Mouse (Mus musculus) midbrain, embryonic 11.5 days (tissue): ENCODE results near the gene Got1. TPM values are rescaled to one million over a fixed set of nuclear protein-coding genes. Genes with fewer than 3 reads are reported as not detected.

Experiments
- ATAC-seq: fragments of 200-750 bp; cut with Nextera tagmentation; 2 replicates; pipeline ENCODE4 v1.8.0; 2017; ENCODE audit warnings: moderate TSS enrichment, moderate library complexity; ENCODE audit not compliant: low FRiP score
- DNase-seq: peaks from one replicate; pipeline ENCODE4 v3.0.0; 2015; ENCODE audit warnings: low spot score; ENCODE audit errors: missing footprints
- H3K27ac ChIP-seq: fragments of 300-500 bp; sonication (generic); 2 replicates; pipeline ENCODE4 v1.5.1; 2014; ENCODE audit warnings: low read depth, low read length
- H3K27me3 ChIP-seq: fragments of 300-500 bp; sonication (generic); 2 replicates; pipeline ENCODE4 v1.6.1; 2014; ENCODE audit warnings: mild to moderate bottlenecking, low read length, moderate library complexity, mixed read lengths; ENCODE audit not compliant: control insufficient read depth, insufficient read depth
- H3K36me3 ChIP-seq: fragments of 300-500 bp; sonication (generic); 2 replicates; pipeline ENCODE4 v1.6.1; 2014; ENCODE audit warnings: mild to moderate bottlenecking, low read length, moderate library complexity, mixed read lengths; ENCODE audit not compliant: control insufficient read depth, insufficient read depth
- H3K4me1 ChIP-seq: fragments of 300-500 bp; sonication (generic); 2 replicates; pipeline ENCODE4 v1.6.1; 2014; ENCODE audit warnings: low read length; ENCODE audit not compliant: control insufficient read depth, insufficient read depth
- H3K4me2 ChIP-seq: fragments of 300-500 bp; sonication (generic); 2 replicates; pipeline ENCODE4 v1.6.1; 2014; ENCODE audit warnings: mild to moderate bottlenecking, moderate library complexity
- H3K4me3 ChIP-seq: fragments of 300-500 bp; sonication (generic); 2 replicates; pipeline ENCODE4 v1.5.1; 2014; ENCODE audit warnings: low read depth, low read length
- H3K9ac ChIP-seq: fragments of 300-500 bp; sonication (generic); 2 replicates; pipeline ENCODE4 v1.6.1; 2014; ENCODE audit warnings: low read length
- H3K9me3 ChIP-seq: fragments of 300-500 bp; sonication (generic); 2 replicates; pipeline ENCODE4 v1.6.1; 2016; ENCODE audit warnings: low read length; ENCODE audit not compliant: control insufficient read depth
- WGBS: fragments of 180-500 bp; shearing (Covaris S2); extraction: QIAGEN DNeasy Blood & Tissue Kit; methylation state at CpG from one replicate; pipeline ENCODE4 v1.1.7; 2014; 5-methylcytosine and 5-hydroxymethylcytosine counted together
- polyA plus RNA-seq: library from polyadenylated mRNA; unstranded; fragments of >200 nt; fragmentation: Nextera tagmentation; extraction: Ambion mirVana; gene quantifications from 2 replicates; pipeline ENCODE4 v1.2.1, GENCODE M21; 2014

Gene Got1
- 46.6 and 47.0 TPM in 2 replicates for polyA plus RNA-seq

GRCm38 (mm10) chr19:43524187-43525103 lies at the start of gene Got1:
Gene Got1, minus strand, starts transcription at chr19:43524605.
- no peaks in the 10 kb centered on the region for H3K27me3 ChIP-seq
- no peaks in the 10 kb centered on the region for H3K36me3 ChIP-seq
- peak; percentile 99 for DNase-seq
- under 1% methylated on average over 58 of the region's 58 CpGs for WGBS
- no peaks in the 10 kb centered on the region for H3K9me3 ChIP-seq
- H3K4me1 ChIP-seq = peaks cover 18% of the 10 kb centered on the region
- peak within 1 kb of the TSS; percentile 74 for H3K4me2 ChIP-seq
- peak within 1 kb of the TSS; percentile 79 for H3K9ac ChIP-seq
- ATAC-seq = peak; percentile 99
- H3K4me3 ChIP-seq = peak within 1 kb of the TSS; percentile 48
- no peak within 1 kb of the TSS; the same call in 1 of the 2 replicates for H3K27ac ChIP-seq

GRCm38 (mm10) chr19:43570831-43571790 lies 46.7 kb upstream of the Got1 start:
- Histone ChIP-seq H3K27ac (no peak overlapping the region), H3K4me3 (peak overlapping the region; percentile 36), H3K36me3 (no peaks in the 10 kb centered on the region), H3K9me3 (no peaks in the 10 kb centered on the region), H3K27me3 (peaks cover 31% of the 10 kb centered on the region), H3K9ac (peak overlapping the region; percentile 36; the same call in 1 of the 2 replicates), H3K4me1 (no peaks in the 10 kb centered on the region), H3K4me2 (peak overlapping the region; percentile 62)
- ATAC-seq (peak; percentile 70), DNase-seq (peak; percentile 94)
- WGBS = 14% methylated on average over 32 of the region's 32 CpGs

- peaks cover 31% of the 10 kb centered on the region for H3K27me3 ChIP-seq
- no peak for ATAC-seq
- 55% methylated on average over 6 of the region's 6 CpGs for WGBS
- H3K9ac ChIP-seq = no peak overlapping the region
- H3K27ac ChIP-seq = no peak overlapping the region
- DNase-seq = peak; percentile 75
- no peaks in the 10 kb centered on the region for H3K9me3 ChIP-seq
- no peak overlapping the region for H3K4me2 ChIP-seq
- no peak overlapping the region for H3K4me3 ChIP-seq
- no peaks in the 10 kb centered on the region for H3K36me3 ChIP-seq
- no peaks in the 10 kb centered on the region for H3K4me1 ChIP-seq
These were observed 44.7 kb upstream of the Got1 start for GRCm38 (mm10) chr19:43569133-43569532.

GRCm38 (mm10) chr19:43568298-43568697 lies 43.9 kb upstream of the Got1 start:
- Histone ChIP-seq H3K36me3 (no peaks in the 10 kb centered on the region), H3K27ac (no peak overlapping the region), H3K4me3 (no peak overlapping the region), H3K9ac (no peak overlapping the region), H3K9me3 (no peaks in the 10 kb centered on the region), H3K4me2 (no peak overlapping the region), H3K27me3 (peaks cover 27% of the 10 kb centered on the region), H3K4me1 (no peaks in the 10 kb centered on the region)
- WGBS = 46% methylated on average over 9 of the region's 9 CpGs
- DNase-seq (peak; percentile 68), ATAC-seq (no peak)

GRCm38 (mm10) chr19:43563166-43563565 lies 38.8 kb upstream of the Got1 start:
- 84% methylated on average over 5 of the region's 5 CpGs for WGBS

GRCm38 (mm10) chr19:43561841-43562240 lies 37.4 kb upstream of the Got1 start:
- Histone ChIP-seq H3K4me3 (no peak overlapping the region), H3K27me3 (no peaks in the 10 kb centered on the region), H3K9me3 (no peaks in the 10 kb centered on the region), H3K4me2 (no peak overlapping the region), H3K4me1 (no peaks in the 10 kb centered on the region), H3K36me3 (no peaks in the 10 kb centered on the region), H3K27ac (no peak overlapping the region), H3K9ac (no peak overlapping the region)
- DNase-seq (no peak), ATAC-seq (no peak)
- WGBS = 89% methylated on average over 4 of the region's 4 CpGs

More at GRCm38 (mm10) chr19:43563166-43563565, 38.8 kb upstream of the Got1 start:
- Histone ChIP-seq H3K36me3 (no peaks in the 10 kb centered on the region), H3K9me3 (no peaks in the 10 kb centered on the region), H3K4me1 (no peaks in the 10 kb centered on the region), H3K27me3 (no peaks in the 10 kb centered on the region), H3K4me3 (no peak overlapping the region), H3K4me2 (no peak overlapping the region), H3K9ac (no peak overlapping the region), H3K27ac (no peak overlapping the region)
- ATAC-seq (no peak), DNase-seq (no peak)

- Histone ChIP-seq H3K27ac (no peak overlapping the region), H3K9ac (no peak overlapping the region), H3K9me3 (no peaks in the 10 kb centered on the region), H3K27me3 (no peaks in the 10 kb centered on the region), H3K4me1 (no peaks in the 10 kb centered on the region), H3K4me2 (no peak overlapping the region), H3K4me3 (no peak overlapping the region), H3K36me3 (no peaks in the 10 kb centered on the region)
- ATAC-seq (no peak), DNase-seq (no peak)
- 76% methylated on average over 2 of the region's 2 CpGs for WGBS
These were observed 35.8 kb upstream of the Got1 start for GRCm38 (mm10) chr19:43560244-43560643.

- no peak for ATAC-seq
- WGBS = 72% methylated on average over 6 of the region's 6 CpGs
- Histone ChIP-seq H3K27ac (no peak overlapping the region), H3K4me1 (peaks cover 8% of the 10 kb centered on the region), H3K27me3 (peaks cover 2% of the 10 kb centered on the region), H3K9me3 (no peaks in the 10 kb centered on the region), H3K36me3 (no peaks in the 10 kb centered on the region), H3K4me3 (no peak overlapping the region), H3K4me2 (no peak overlapping the region), H3K9ac (no peak overlapping the region)
- DNase-seq = no peak
These were observed 27.1 kb upstream of the Got1 start for GRCm38 (mm10) chr19:43551493-43551890.
